Comparison of ENCODE assay signal across 14 mouse cellular contexts in genomic region chr8:79155556-79156161, GRCm38 (mm10).
"Had no signal": no experiment of that assay in that cellular context is flagged by ENCODE, and none has a peak within 500 bp of the region (broad histone marks: within the 10 kb centered on the region; RNA-seq: fewer than 3 reads in every experiment).

No protein-coding gene starts in this region.

- H3K27me3 ChIP-seq: kidney, embryonic 15.5 days; limb, embryonic 15.5 days; liver, embryonic 12.5 days; midbrain, embryonic 13.5 days; neural tube, embryonic 15.5 days had no signal

- H3K4me1 ChIP-seq: midbrain, embryonic 13.5 days; neural tube, embryonic 15.5 days had no signal

- ATAC-seq: liver, embryonic 12.5 days; midbrain, embryonic 13.5 days had no signal

- H3K9me3 ChIP-seq: kidney, embryonic 15.5 days; limb, embryonic 15.5 days; liver, embryonic 12.5 days; midbrain, embryonic 13.5 days; neural tube, embryonic 15.5 days had no signal

- H3K27ac ChIP-seq: kidney, embryonic 15.5 days; left cerebral cortex, adult 2 months; limb, embryonic 15.5 days; liver, embryonic 12.5 days; midbrain, embryonic 13.5 days; neural tube, embryonic 15.5 days had no signal

- H3K4me2 ChIP-seq: kidney, embryonic 15.5 days; limb, embryonic 15.5 days; liver, embryonic 12.5 days; lung, embryonic 14.5 days; midbrain, embryonic 13.5 days; neural tube, embryonic 15.5 days had no signal

- H3K9ac ChIP-seq: kidney, embryonic 15.5 days; limb, embryonic 15.5 days; liver, embryonic 12.5 days; lung, embryonic 14.5 days; midbrain, embryonic 13.5 days; neural tube, embryonic 15.5 days had no signal

- H3K4me3 ChIP-seq: kidney, embryonic 15.5 days; left cerebral cortex, adult 2 months; limb, embryonic 15.5 days; liver, embryonic 12.5 days; midbrain, embryonic 13.5 days; myocyte; neural tube, embryonic 15.5 days had no signal

- H3K36me3 ChIP-seq: liver, embryonic 12.5 days had no signal

- DNase-seq: kidney, postnatal 14 days; lung, embryonic 14.5 days; lung, postnatal 10 days; right cerebral cortex, adult 18-20 months; right cerebral cortex, postnatal 25 days; thymus, adult 18-20 months; thymus, postnatal 14 days had no signal
